Mouse (Mus musculus) spleen, adult 2 months (tissue): ENCODE measurements around the gene Nlgn2. TPM values are rescaled to one million over a fixed set of nuclear protein-coding genes. Genes with fewer than 3 reads are reported as not detected.
A peak's percentile ranks its signal among the peaks of the same experiment; 100 is the strongest.

Source experiments
- DNase-seq, 2 experiments: peaks; one replicate each; pipeline versions ENCODE4 v3.0.0 to v3.0.0-alpha.2; 2012 to 2021; ENCODE audit warnings: low spot score in 2 of 2, low read depth in 1 of 2
- H3K27ac ChIP-seq: fragments of 200-500 bp; 2 replicates; pipeline ENCODE4 v1.5.1; 2012; ENCODE audit warnings: low read length, inconsistent platforms; ENCODE audit not compliant: insufficient read depth
- H3K27me3 ChIP-seq: fragments of 200-500 bp; 2 replicates; pipeline ENCODE4 v1.6.1; 2012; ENCODE audit warnings: mild to moderate bottlenecking, moderate library complexity, low read length, inconsistent platforms; ENCODE audit not compliant: control insufficient read depth, insufficient read depth
- H3K36me3 ChIP-seq: fragments of 200-500 bp; 2 replicates; pipeline ENCODE4 v1.6.1; 2012; ENCODE audit warnings: mild to moderate bottlenecking, low read length, inconsistent platforms; ENCODE audit not compliant: control insufficient read depth, insufficient read depth
- H3K4me1 ChIP-seq: fragments of 200-500 bp; 2 replicates; pipeline ENCODE4 v1.6.1; 2011; ENCODE audit warnings: inconsistent platforms; ENCODE audit not compliant: control insufficient read depth, insufficient read depth, insufficient read length
- H3K4me3 ChIP-seq: fragments of 200-500 bp; 2 replicates; pipeline ENCODE4 v1.5.1; 2011; ENCODE audit warnings: mild to moderate bottlenecking, inconsistent platforms; ENCODE audit not compliant: insufficient read depth, insufficient read length; ENCODE audit errors: extremely low read depth
- CTCF ChIP-seq: fragments of 200-500 bp; IDR thresholded peaks from 2 replicates; pipeline ENCODE4 v1.5.1; 2011; ENCODE audit warnings: mild to moderate bottlenecking, inconsistent platforms; ENCODE audit not compliant: insufficient read depth, insufficient read length, insufficient replicate concordance; ENCODE audit errors: extremely low read depth
- POLR2A ChIP-seq: fragments of 200-500 bp; IDR thresholded peaks from 2 replicates; pipeline ENCODE4 v1.6.1; 2011; ENCODE audit warnings: low read depth, low read length, inconsistent platforms
- WGBS: fragments of 180-500 bp; shearing (Covaris S2); methylation state at CpG from one replicate; pipeline ENCODE4 v1.1.7; 2018; 5-methylcytosine and 5-hydroxymethylcytosine counted together
- polyA plus RNA-seq: library from polyadenylated mRNA; depleted of rRNA; stranded (reverse); fragments of >200 nt; gene quantifications from 2 replicates; pipeline ENCODE4 v1.2.3, GENCODE M21; 2012

The Nlgn2 gene
- polyA plus RNA-seq, 1 experiment: 9.1 TPM

GRCm38 (mm10) chr11:69853994-69854393 lies 16.4 kb upstream of the Nlgn2 start:
- peaks cover 7% of the 10 kb centered on the region; the same call in 1 of the 2 replicates for H3K4me1 ChIP-seq
- no peak for TF ChIP-seq POLR2A
- H3K36me3 ChIP-seq: no peaks in the 10 kb centered on the region
- H3K27ac ChIP-seq: no peak overlapping the region
- no peaks in the 10 kb centered on the region for H3K27me3 ChIP-seq
- no peak for DNase-seq
- H3K4me3 ChIP-seq: no peak overlapping the region
- WGBS: 35% methylated on average over 7 of the region's 7 CpGs

DNA sequence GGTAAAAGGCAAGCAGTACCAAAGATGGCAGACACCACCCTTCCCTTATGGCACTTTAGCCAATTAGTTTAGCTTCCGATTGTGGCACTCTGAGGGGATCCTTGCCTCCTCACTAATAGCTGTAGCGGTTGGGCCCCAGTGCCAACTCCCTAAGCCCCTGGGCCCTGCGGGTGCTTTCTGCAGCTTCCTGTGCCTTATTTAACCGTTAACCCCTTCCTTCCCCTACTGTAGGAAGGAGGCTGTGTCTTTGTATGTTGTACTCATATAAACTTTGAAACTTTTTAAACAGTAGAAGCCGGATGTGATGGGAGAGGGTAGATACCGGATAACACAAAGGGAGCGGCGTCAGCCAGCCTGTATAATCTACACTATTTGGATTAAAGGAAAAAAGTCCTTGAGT lies 13.2 kb upstream of the Nlgn2 start:
- 18% methylated on average over 8 of the region's 8 CpGs for WGBS
- Histone ChIP-seq H3K36me3 (no peaks in the 10 kb centered on the region), H3K4me1 (peaks cover 18% of the 10 kb centered on the region; the same call in 1 of the 2 replicates), H3K27ac (no peak overlapping the region), H3K27me3 (no peaks in the 10 kb centered on the region), H3K4me3 (no peak overlapping the region)
- TF ChIP-seq CTCF (no peak), POLR2A (no peak)
- DNase-seq: no peak

DNA sequence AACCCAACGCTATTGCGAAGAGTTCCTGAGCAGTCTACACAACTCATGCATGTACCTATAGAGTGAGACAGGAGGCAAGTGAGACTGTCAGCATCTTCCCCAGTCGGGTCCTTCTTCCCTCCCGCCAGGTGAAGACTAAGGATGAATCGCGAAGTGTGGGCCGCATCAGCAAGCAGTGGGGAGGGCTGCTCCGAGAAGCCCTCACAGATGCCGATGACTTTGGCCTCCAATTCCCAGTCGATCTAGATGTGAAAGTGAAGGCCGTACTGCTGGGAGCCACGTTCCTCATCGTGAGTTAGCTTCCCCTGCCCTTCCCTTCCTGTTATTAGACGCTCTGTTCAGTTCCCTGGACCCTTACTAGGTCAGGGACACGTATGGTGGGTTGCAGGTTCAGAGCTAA lies 12.3 kb upstream of the Nlgn2 start:
- H3K4me3 ChIP-seq: no peak overlapping the region
- H3K27ac ChIP-seq: no peak overlapping the region
- H3K36me3 ChIP-seq: no peaks in the 10 kb centered on the region
- no peak for DNase-seq
- TF ChIP-seq POLR2A: no peak
- TF ChIP-seq CTCF: no peak
- H3K27me3 ChIP-seq: no peaks in the 10 kb centered on the region
- H3K4me1 ChIP-seq: peaks cover 18% of the 10 kb centered on the region; the same call in 1 of the 2 replicates
- WGBS: 79% methylated on average over 15 of the region's 15 CpGs

DNA sequence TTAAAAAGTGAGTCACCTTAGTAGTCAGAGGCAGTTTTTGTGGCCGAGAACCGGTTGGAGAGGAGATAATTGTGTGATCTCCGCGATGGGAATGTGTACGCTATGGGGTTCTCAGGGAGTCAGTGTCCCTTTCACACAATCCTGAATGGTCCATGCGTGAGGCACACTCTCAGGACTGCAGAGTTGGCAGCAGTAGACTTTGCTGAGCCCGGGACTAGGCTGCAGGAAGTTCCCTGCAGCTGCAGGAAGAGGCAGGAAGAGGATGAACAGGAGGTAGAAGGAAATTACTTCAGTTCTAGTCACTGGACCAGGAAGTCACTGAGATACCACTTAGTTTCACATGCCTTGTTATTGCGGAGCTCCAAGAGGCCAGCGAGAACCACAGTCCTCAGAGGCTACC lies 11.5 kb upstream of the Nlgn2 start:
- 59% methylated on average over 9 of the region's 9 CpGs for WGBS
- Histone ChIP-seq H3K27ac (no peak overlapping the region), H3K27me3 (no peaks in the 10 kb centered on the region), H3K4me3 (no peak overlapping the region), H3K36me3 (no peaks in the 10 kb centered on the region), H3K4me1 (peaks cover 18% of the 10 kb centered on the region; the same call in 1 of the 2 replicates)
- DNase-seq: no peak
- no peak for TF ChIP-seq CTCF
- no peak for TF ChIP-seq POLR2A

GRCm38 (mm10) chr11:69848021-69848420 lies 10.4 kb upstream of the Nlgn2 start:
- no peak for DNase-seq
- Histone ChIP-seq H3K36me3 (no peaks in the 10 kb centered on the region), H3K27ac (no peak overlapping the region), H3K27me3 (no peaks in the 10 kb centered on the region), H3K4me3 (no peak overlapping the region), H3K4me1 (peaks cover 18% of the 10 kb centered on the region; the same call in 1 of the 2 replicates)
- 95% methylated on average over 6 of the region's 6 CpGs for WGBS
- TF ChIP-seq POLR2A (no peak), CTCF (no peak)

GRCm38 (mm10) chr11:69846738-69847688 lies 9.4 kb upstream of the Nlgn2 start:
- Histone ChIP-seq H3K36me3 (no peaks in the 10 kb centered on the region), H3K27me3 (no peaks in the 10 kb centered on the region), H3K4me3 (peak overlapping the region; percentile 66), H3K4me1 (peaks cover 18% of the 10 kb centered on the region; the same call in 1 of the 2 replicates), H3K27ac (peak overlapping the region; percentile 31; the same call in 1 of the 2 replicates)
- WGBS: 8% methylated on average over 37 of the region's 37 CpGs
- TF ChIP-seq POLR2A (no peak), CTCF (no peak)
- DNase-seq: no peak

- Histone ChIP-seq H3K4me1 (peaks cover 18% of the 10 kb centered on the region; the same call in 1 of the 2 replicates), H3K27ac (peak within 1 kb of the TSS; percentile 74), H3K27me3 (no peaks in the 10 kb centered on the region), H3K36me3 (no peaks in the 10 kb centered on the region), H3K4me3 (peak within 1 kb of the TSS; percentile 66)
- TF ChIP-seq POLR2A (no peak), CTCF (no peak)
- under 1% methylated on average over 38 of the region's 38 CpGs for WGBS
- DNase-seq: peak; percentile 67 to 89
Observed at GRCm38 (mm10) chr11:69846198-69846680, 8.7 kb upstream of the Nlgn2 start, which contains the start of gene Plscr3. Gene Plscr3 (plus strand): TSS chr11:69846376.
